Mouse (Mus musculus) frontal cortex, postnatal 25 days (tissue): ENCODE results near the gene Ebf3.

Source experiments
- DNase-seq, 2 experiments: peaks; one replicate each; pipeline ENCODE4 v3.0.0; 2022; ENCODE audit warnings: low spot score in 2 of 2

Gene Ebf3

DNA sequence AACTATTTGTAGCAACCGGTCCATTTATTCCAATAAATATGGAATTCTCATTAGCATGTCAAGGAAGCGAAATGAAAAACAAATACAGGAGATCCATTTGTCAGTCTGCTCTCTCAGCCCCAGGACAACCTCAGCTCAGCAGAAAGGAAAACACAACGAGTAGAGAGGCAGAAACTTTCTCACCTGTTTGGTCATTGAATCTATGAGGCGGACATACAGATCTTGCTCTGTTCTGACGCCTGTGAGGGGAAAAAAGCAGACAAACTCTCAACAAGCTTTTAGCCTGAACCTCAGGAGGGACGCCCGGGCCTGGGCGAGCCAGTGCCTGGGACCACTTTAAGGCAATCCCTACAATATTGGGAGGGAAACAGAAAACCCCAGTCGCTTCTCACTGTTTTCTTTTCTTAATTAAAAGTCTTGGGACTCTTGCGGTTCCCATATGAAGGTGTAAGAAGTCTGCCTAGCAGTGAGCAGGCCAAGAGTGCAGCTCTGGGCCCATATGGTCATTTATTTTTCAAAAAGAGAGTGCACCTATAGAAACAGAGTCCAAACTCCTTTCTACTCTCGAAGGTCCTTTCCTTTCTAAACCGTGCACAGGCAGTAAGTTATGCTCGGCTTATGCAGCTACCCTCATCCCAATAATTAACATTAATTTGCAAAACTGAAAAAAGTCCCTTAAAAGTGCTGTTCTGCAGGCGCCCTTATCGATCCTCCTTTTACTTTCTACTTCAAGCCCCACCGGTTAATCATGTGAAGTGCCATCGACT, 1.9 kb downstream of the Ebf3 start:
- DNase-seq, result no peak

DNA sequence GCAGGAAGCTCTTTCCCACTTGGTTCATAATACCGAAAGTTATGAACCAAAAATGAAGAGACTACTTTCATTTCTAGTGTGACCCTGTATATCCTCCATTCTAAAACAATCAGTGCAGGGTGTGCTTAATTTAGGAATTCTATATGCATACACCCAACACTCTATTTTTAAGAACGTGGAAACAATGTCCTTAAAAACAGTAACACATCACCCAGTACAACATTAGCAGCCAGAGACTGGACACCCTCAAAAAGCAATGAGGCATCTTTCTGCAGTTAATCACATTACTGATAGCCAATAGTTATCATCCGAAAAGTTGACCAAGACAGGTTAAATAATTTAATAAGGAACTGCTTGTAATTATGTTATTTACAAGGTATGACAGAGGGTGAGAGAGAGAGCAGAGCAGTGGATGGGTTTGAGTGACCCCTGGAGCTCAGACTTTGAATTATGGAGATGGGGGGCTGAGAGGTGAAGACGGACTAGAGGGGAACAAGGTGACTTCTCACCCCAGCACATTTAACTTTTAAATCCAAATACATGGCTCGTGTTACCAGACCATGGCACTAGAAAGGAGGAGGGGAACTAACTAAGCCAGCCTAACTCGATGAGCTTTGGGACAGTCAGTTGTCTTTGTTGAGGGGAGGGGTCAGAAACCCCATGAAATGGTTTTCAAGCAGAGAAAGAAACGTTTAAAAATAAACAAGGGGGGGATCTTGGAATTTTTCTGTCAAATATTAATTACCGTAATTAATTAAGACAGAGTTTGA, 2.7 kb downstream of the Ebf3 start:
- DNase-seq, result no peak

DNA sequence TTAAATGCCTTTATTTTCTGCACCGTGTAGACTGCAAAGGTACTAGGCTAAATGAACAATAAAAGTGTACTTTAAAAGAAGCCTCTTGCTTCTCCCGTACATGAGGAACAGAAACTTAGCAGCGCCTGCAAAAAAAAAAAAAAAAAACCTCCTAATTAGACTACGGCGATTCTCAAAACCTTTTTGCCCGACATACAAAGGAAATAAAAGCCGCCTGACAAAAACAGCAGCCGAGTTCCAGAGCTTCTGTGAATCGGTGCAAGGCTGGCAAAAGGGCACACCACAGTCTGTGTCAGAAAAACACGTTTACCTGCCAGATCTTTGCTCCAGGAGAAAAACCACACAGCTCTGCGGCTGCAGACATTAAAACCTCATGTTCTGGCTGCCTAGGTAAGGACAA, 3.4 kb downstream of the Ebf3 start:
- no peak for DNase-seq

DNA sequence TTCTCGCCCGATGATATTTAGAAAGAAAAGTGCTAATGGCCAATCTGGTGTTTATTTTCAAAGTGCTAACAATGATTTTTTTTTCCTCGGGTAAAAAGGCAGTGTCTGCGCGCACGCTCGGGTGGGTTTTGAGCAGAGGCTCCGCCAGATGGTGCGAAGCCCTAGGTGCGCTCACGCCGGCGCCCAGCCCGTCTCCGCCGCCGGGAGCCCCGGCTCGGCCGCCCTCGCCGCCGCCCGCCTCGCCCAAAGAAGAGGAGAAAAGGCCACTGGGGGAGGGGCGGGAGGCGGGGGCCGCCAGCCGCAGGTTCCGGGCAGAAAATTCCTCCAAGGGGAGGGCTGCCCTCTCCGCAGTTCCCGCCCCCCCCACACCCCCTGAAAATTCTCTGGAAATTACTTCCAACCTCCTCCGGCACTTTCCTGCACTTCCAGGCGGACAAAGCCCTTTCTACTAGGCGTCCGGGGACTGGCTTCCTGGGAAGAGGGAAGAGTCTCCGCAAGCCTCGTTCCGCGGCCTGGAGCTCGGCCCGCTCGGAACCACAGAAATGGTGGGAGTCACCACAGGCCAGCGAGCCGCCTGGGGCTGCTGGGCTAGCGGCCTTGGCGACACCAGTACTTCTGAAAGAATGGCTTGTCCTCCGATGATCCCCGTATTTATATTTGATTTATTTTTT, 4.0 kb downstream of the Ebf3 start:
- DNase-seq, result no peak

DNA sequence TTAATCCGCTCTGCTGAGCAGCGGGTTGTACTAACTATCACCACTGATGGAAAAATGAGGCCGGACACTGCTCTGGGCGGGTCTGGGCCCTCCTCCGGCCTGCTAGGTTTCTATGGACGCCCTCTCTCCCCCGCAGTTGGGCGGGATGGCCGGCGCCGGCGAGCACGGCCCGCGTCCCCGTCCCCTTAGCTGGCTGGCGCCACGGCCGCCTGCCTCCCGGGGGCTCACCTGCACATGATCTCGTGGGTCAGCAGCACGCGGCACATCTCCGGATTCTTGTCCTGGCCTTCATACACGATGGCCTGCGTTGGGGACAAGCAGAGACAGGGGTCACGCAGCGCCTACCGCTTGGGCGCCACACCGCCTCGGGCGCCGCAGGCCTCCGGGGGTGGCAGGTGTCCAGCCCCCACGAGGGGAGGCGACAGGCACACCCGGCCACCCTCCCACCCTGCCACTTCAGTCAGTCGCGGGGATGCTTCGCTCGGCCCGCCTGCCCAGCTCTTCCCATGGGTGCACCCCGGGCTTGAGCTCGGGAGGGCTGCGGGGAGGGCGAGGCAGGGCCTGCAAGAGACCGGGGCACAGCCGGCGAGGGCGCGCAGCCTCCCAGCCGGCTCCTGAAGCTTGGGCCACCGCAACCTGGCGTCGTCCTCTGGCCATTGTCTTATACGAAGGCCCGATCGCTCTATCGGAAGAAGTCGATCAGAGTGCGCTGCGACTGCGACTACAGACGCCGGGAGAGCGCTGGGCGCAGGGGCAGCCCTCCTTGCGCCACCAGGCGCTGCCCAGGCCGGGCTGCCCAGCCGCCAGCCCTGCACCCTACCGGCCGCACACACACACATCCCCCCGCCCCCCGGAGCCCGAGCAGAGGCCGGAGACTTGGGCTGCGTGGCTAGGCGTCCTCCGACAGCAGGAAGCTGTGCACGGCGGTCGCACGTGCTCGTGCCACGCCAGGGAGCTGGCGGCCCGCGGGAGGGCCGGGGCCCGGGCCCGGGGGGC, 4.9 kb downstream of the Ebf3 start:
- DNase-seq, result no peak

DNA sequence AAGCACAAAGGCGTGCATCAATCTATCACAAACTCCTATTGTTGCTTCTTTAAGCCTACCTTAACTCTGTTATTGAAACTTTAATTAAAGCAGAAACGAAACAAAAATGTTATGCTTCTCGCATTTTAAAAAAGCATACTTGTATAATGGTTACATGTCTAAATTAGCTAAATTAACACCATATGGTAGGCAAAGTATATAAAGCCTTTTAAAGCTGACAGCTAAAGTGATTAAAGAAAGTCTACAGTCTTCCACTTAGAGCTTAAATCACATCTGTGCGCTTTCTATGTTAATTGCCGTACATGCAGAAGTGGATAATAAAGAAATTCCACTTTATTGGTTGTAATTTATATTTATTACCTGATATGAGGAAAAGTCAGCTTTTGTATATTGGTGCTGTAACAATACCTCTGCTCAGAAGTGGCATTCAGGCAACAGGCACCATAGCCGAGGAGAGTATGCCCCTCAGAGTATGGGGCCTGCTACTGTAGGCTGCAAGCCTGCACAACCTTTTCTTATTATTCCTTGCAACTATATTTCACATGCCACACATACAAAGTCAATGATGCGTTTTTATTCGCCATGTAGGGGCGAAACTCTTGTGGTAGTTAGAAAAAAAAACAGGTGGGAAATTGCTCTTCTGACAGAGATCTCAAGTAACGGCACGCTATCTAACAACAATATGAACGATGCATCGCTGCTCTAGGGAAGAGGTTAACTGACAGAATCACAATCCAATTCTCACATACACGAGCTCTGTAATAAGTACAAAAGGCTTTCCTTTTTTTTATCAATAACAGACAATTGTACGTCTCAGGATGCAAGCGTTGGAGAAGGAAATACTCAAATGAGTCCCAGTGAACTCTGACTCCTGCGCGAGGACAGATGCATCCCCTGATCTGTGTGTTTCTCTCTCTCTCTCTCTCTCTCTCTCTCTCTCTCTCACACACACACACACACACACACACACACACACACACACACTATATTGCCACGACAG, 5.9 kb downstream of the Ebf3 start:
- no peak for DNase-seq

DNA sequence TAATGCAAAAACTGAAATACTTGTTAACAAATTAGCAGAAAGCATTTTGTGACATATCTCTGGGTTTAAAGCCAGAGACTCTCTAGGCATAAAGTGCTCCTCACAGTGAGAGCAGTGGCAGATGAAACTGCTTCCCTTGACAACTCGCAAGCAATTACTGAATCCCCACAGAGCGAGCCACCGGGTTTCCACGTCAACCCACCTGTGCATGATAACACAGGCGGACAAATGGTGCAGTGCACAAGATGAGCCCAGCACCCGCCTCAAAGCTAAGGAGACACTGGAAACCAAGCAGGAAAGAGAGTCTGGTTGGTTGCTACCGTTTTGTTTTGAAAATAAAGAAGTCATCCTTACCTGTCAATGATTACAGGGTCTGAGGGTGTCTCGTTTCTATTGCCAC, 7.1 kb downstream of the Ebf3 start:
- no peak for DNase-seq

DNA sequence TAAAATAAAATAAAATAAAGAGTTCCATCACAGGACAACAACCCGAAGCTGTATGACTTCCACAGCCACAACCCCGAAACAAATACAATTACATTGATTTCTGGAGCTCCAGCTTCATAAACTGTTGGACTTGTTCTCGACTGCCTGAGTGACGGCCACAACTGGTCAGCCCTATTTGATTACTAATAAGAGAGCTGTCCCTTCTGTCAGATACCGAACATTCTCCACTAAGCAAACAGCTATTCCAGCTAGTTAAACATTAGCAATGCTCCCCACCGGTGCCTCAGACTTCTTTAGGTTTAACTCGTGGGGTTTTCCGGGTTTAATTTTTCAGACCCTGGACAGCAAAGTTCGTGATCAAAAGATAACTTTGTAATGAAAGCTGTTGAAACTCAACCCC, 8.1 kb downstream of the Ebf3 start:
- DNase-seq, result no peak

DNA sequence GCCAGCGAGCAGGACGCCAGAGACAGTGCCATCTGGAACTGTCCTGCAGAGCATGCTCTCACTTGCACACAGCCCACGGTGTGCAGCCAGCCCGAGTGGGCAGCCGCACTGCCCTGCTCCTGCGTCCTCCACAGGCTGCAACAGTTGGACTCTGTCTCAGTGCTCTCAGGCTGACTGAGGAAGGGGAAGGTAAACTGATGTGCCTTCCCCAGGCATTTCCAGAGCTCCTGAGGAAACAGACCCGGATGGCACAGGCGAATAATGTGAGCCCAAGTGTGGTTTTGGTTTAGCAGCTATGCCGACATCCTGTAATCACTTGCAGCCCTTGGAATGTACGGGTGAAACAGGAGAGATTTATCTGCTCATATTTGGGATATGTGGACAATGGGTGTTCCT, 10.5 kb downstream of the Ebf3 start:
- no peak for DNase-seq

DNA sequence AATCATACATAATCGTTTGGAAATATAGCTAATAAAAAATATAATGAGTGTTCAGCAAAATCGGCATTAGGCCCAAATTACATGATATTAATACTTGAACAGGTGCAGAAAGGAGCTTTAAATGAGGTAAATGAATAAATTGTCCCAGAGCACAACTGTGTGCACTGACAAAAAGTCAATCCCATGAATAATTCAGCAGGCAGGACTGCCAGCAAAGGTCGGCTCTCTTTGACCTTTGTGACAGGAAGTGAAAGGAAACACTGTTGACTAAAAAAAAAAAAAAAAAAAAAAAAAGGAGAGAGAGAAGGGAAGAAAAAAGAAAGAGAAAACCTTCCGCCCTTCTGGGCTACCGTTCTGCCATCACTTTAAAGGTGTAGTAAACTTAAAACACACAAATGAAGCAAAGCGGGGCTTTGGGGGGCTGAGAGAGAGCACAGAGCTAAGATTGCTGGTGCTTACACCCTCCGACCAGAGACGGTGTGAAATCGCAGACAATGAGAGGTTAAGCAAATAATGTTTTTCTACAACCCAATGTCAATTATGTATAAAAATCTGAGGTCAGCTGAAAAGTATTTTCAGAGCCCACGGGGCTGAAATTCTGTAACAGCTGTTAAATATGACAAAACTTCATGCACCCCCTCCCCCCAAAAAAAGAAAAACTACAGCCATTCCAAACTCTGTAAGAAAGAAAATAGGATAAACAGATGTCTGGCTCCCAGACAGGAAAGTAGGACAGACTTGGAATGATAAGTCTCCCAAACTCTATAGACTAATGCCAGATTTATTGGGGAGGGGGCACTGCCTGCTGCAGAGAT, 11.1 kb downstream of the Ebf3 start:
- DNase-seq, result no peak

DNA sequence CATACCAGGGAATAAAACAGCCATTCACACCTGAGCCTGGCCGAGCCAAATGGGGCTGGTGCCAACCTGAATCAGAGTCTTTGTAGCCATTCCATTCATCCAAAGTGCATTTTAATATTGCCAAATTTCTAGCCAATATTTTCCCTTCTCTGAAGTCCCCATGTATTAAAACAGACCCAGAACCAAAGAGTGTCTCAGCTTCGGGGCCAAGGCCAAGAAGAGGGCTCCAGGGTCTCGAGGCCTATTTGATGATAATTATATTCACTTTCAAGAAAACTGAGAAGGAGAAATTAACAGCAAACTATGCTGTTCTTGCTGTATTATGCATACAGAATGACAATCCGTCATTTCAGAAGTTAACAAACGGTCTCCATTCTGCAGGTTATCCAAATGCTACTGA, 12.1 kb downstream of the Ebf3 start:
- no peak for DNase-seq

DNA sequence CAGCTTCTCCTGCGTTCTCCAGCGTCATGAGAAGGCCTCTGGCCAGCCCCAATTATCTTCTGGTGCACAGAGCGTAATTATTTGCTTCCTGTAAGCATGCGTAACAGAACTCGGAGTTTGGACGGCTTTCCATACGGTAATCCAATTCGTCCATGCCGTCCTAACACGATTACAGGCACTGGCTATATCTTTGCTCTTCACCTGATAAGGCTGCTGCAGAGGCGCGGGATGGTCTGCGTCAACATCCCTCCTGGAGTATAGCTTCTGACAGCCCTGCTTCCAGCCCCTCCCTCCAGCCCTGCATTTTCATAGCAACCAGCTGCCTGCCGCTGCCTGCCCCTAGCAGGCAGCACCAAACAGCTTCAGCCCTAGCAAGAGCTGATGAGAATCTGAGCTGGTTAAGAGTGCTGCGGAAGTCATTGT, 12.9 kb downstream of the Ebf3 start:
- DNase-seq, result no peak

DNA sequence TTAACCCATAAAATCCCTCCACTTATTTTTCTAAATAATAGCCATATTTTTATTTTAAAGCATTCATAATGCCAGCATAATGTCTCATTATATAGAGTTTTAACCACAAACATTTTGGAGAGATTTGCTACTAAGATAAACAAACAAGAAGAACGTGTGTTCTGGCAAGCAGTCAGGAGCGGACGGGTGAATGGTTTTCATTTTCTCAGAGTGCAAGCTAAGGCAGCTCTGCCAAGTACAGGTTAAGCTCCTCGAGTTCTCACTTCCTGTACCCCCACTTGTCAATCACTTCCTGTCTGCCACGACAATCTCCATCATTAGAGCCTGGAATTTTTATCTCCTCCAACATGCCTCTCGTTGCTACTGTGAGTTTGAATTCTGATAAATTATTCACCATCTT, 13.4 kb downstream of the Ebf3 start:
- DNase-seq, result no peak

DNA sequence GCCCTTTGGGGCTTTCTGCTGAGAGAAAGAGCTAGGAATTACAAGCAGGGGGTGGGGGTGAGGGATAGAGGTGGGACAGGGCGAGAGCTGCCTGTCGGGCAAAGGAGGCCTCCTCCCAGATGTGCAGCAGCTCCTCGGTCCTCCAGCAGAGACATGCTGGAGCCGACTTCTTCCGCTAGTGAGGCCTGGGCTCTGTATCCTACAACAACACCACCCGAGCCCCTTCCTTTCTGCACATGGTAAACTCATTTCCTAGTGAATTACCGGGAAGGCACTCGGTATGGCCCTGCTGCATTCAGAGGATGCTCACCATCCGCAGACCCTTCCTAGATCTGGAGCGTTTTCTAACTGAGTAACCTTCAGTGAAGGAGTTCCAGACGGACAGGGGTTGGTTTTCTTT, 14.1 kb downstream of the Ebf3 start:
- DNase-seq, result no peak

DNA sequence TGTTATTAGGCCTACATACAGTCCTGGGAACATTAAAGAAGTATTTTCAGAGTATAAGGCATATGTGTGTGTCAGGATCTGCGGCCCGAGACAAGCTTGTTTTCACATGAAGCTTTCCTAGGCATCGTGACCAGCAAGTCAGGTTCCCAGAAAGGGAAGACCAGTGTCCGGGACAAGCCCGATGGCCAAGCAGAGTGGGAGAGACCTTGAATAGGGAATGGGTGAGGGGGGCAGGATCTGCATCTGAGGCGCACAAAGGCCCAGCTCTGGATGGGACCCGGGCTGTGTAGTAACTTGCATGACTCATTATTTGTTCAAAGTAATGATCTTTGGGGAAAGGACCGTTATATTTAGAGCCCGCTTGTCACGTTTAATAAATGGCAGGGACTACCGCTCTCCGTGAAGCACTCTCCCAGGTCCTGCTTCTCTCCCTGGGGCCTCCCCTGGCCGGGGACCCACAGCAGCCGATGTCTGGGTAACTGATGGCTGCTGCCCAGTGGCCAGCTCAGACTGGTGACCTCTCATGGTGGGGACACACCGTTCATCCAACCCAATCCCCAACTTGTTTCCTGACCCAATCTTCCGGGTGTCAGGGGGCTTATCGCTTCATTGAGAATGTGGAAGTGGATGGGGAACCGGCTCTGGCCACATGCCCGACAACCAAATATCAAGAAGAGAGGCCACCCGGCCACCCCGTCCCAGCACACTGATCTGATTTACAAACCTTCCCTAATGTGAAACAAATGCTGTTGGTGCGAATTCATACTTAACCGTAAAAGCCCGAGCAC, 16.5 kb downstream of the Ebf3 start:
- no peak for DNase-seq

DNA sequence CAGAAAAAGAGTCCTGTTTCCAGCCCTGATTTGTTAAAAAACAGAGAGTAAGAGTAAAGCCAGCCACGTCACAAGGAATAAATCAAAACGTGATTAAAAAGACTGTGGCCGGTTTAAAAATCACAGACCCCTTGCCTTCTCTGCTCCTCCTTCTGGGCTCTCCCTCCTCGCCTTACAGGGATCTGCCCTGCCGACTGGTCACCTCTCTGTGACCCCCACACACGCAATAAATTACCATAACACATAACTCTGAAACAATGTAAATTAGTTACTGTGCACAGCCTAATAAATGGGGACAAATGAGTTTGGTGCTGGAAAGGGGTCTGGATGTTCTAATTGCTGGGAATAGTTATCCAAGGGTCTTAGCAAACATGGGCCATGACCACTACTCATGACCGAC, 17.1 kb downstream of the Ebf3 start:
- DNase-seq, result no peak

DNA sequence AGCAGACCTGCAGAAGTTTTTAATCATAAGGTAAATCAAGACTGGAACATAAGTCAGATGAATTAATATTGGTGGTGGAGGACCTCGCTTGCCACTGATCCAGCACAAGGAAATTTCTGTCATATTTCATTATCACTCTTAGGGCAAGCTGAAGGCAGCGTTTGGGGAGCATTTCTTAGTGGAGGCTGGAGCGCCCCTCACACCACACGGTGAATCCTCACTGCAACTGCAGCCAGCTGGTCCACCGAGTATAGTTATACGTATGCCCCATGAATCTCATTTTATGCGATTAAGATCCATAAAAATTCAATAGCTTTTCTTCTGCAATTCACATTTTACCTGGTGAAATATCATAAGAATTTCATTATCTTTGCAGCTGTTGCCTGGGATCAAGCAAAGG, 18.6 kb downstream of the Ebf3 start:
- no peak for DNase-seq

DNA sequence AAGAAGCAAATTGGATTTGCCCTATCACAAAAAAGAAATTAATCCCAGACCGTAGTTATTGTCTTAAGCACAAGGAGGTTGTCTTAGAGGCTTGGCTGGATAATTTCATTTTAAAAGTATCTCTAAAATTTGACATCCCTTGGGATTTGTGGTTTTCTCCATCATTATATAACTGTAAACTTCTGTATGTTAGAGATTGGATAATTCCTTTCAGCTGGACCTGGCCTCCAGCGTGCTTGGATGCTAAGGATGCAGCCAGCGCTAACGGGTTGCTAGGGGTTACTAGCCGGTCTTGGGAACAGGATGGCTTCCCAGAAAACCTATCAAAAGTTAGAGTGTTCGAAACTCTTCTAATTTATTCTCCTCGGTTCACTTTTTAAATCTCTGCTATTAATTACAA, 19.8 kb downstream of the Ebf3 start:
- no peak for DNase-seq
